Mouse (Mus musculus) kidney, postnatal 0 days (tissue): ENCODE results near the gene Msantd1. TPM values are rescaled to one million over a fixed set of nuclear protein-coding genes. Genes with fewer than 3 reads are reported as not detected.
A peak's percentile ranks its signal among the peaks of the same experiment; 100 is the strongest.

ENCODE experiments used
- ATAC-seq: fragments of 200-750 bp; cut with Nextera tagmentation; replicated peaks from 2 replicates; pipeline ENCODE4 v1.8.0; 2017; ENCODE audit warnings: low read depth, moderate number of reproducible peaks, moderate TSS enrichment, moderate library complexity; ENCODE audit not compliant: low FRiP score
- DNase-seq: peaks from one replicate; pipeline ENCODE4 v3.0.0-alpha.2; 2016; ENCODE audit warnings: low spot score
- H3K27ac ChIP-seq: fragments of 300-500 bp; sonication (generic); 2 replicates; pipeline ENCODE4 v1.5.1; 2014; ENCODE audit warnings: mild to moderate bottlenecking
- H3K27me3 ChIP-seq: fragments of 300-500 bp; sonication (generic); 2 replicates; pipeline ENCODE4 v1.6.1; 2014; ENCODE audit warnings: low read length, mixed read lengths; ENCODE audit not compliant: insufficient read depth
- H3K36me3 ChIP-seq: fragments of 300-500 bp; sonication (generic); 2 replicates; pipeline ENCODE4 v1.6.1; 2014; ENCODE audit warnings: low read length, mixed read lengths; ENCODE audit not compliant: insufficient read depth
- H3K4me1 ChIP-seq: fragments of 300-500 bp; sonication (generic); replicated peaks from 2 replicates; pipeline ENCODE4 v1.6.1; 2014; ENCODE audit warnings: antibody characterized with exemption, low read length, mixed read lengths; ENCODE audit not compliant: insufficient read depth
- H3K4me2 ChIP-seq: fragments of 300-500 bp; sonication (generic); 2 replicates; pipeline ENCODE4 v1.6.1; 2014; ENCODE audit warnings: mild to moderate bottlenecking, low read length, moderate library complexity, mixed read lengths
- H3K4me3 ChIP-seq: fragments of 300-500 bp; sonication (generic); replicated peaks from 2 replicates; pipeline ENCODE4 v1.5.1; 2014; ENCODE audit warnings: low read depth, low read length
- H3K9ac ChIP-seq: fragments of 300-500 bp; sonication (generic); 2 replicates; pipeline ENCODE4 v1.6.1; 2014; ENCODE audit warnings: low read depth, low read length
- H3K9me3 ChIP-seq: fragments of 300-500 bp; sonication (generic); replicated peaks from 2 replicates; pipeline ENCODE4 v1.6.1; 2016; ENCODE audit warnings: low read length, inconsistent platforms, mixed read lengths
- CTCF ChIP-seq: IDR thresholded peaks from 2 replicates; pipeline ENCODE4 v1.5.1; 2016; ENCODE audit warnings: antibody characterized with exemption, low read depth, mild to moderate bottlenecking, moderate library complexity
- WGBS: fragments of 180-500 bp; shearing (Covaris S2); extraction: QIAGEN DNeasy Blood & Tissue Kit; methylation state at CpG from one replicate; pipeline ENCODE4 v1.1.7; 2014; 5-methylcytosine and 5-hydroxymethylcytosine counted together
- polyA plus RNA-seq: library from polyadenylated mRNA; unstranded; fragments of >200 nt; fragmentation: Nextera tagmentation; extraction: Ambion mirVana; gene quantifications from 2 replicates; pipeline ENCODE4 v1.2.1, GENCODE M21; 2015

Gene Msantd1
- polyA plus RNA-seq, 1 experiment from 2014 or later, result 0.25 TPM

DNA sequence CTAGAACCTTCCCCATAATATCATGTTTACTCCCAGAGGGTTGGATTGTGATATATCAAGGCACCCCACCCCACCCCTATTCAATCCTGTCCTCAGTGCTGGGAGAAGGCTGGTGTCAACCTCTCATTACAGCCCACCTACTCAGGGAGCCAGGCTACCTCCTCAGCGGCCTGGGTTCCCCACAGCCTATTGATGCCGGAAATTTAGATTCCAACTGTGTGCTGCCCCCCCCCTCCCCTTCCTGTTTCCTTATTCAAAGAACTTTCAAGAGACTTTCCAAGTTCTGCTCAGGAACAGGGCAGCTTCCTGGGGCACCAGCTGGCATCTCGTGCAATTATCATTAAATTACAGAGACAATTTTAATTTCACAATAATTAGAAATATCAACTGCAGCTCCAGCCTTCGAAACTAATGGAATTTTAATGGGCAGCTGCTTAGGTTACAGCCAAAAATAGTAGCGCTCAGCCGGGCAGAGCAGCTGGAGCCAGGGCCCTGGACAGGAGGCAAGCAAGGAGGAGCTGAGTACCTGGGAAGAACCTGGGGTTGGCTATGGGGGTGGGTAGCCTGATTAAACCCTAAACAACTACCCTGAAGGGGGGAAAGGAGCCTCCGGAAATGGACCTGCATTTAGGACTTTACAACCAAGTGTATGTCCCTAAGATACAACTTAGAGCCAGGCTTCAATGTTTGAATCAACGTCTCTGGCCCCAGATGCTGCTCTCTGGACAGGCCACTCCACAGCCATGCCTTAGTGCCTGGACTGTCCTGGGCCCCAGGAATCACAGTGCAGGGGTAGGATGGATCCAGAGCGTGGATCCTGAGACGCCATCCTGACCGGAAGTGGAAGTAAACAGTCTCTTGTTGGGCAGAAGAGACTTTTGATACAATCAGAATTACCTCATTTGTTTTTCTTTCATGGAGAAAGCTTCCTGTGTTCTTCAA is 24.0 kb downstream of the Msantd1 start:
- no peak for TF ChIP-seq CTCF
- Histone ChIP-seq H3K4me3 (no peak overlapping the region), H3K36me3 (no peaks in the 10 kb centered on the region), H3K9ac (no peak overlapping the region), H3K27me3 (no peaks in the 10 kb centered on the region), H3K4me2 (no peak overlapping the region), H3K9me3 (no peaks in the 10 kb centered on the region), H3K4me1 (peaks cover 15% of the 10 kb centered on the region; the same call in 1 of the 2 replicates), H3K27ac (peak overlapping the region; percentile 84)
- WGBS, result 27% methylated on average over 11 of the region's 11 CpGs
- ATAC-seq (0 out of 2 replicates have a peak, but pooled peaks have one; percentile 27), DNase-seq (peak; percentile 39)

DNA sequence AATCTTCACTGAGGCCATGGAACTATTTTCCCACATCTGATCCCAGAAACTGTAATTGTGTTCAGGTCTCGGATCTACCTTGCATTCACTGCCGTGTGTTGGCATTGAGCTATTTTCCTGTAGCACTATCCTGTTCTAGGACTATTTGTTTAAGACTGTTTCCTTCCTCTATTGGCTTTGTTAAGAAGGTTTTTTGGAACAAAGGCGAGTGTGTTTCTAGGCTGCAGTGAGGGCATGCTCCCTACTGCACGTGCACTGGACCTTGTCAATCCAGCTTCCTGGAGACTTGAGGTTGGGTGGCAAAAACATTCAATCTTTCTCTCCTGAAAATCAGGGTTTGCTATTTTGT is 24.6 kb downstream of the Msantd1 start:
- WGBS, result 27% methylated on average over 4 of the region's 4 CpGs
- Histone ChIP-seq H3K9ac (no peak overlapping the region), H3K27me3 (no peaks in the 10 kb centered on the region), H3K27ac (peak overlapping the region; percentile 84), H3K9me3 (no peaks in the 10 kb centered on the region), H3K4me1 (peaks cover 15% of the 10 kb centered on the region; the same call in 1 of the 2 replicates), H3K4me3 (no peak overlapping the region), H3K4me2 (no peak overlapping the region), H3K36me3 (no peaks in the 10 kb centered on the region)
- ATAC-seq (0 out of 2 replicates have a peak, but pooled peaks have one; percentile 29), DNase-seq (peak; percentile 63)
- no peak for TF ChIP-seq CTCF

DNA sequence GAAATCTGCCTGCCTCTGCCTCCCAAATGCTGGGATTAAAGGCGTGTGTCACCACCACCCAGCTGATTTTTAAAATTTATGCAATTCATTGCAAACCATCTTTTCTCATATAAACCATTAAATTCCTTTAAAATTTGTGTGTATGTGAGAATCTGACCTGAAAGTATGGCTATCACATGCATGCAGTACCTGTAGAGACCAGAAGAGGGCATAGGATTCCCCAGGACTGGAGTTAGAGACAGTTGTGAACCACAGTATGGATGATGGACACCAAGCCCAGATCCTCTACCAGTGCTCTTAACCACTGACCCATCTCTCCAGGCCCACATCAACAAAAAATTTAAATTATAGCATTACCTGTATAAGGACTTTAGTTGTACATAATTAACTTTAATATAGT is 25.6 kb downstream of the Msantd1 start:
- ATAC-seq (no peak), DNase-seq (peak; percentile 19)
- Histone ChIP-seq H3K4me1 (peaks cover 15% of the 10 kb centered on the region; the same call in 1 of the 2 replicates), H3K27me3 (no peaks in the 10 kb centered on the region), H3K36me3 (no peaks in the 10 kb centered on the region), H3K4me3 (no peak overlapping the region), H3K9ac (no peak overlapping the region), H3K4me2 (no peak overlapping the region), H3K9me3 (no peaks in the 10 kb centered on the region), H3K27ac (no peak overlapping the region)
- whole genome bisulfite sequencing, result 93% methylated on average over 1 of the region's 1 CpGs
- TF ChIP-seq CTCF, result peak; percentile 58

DNA sequence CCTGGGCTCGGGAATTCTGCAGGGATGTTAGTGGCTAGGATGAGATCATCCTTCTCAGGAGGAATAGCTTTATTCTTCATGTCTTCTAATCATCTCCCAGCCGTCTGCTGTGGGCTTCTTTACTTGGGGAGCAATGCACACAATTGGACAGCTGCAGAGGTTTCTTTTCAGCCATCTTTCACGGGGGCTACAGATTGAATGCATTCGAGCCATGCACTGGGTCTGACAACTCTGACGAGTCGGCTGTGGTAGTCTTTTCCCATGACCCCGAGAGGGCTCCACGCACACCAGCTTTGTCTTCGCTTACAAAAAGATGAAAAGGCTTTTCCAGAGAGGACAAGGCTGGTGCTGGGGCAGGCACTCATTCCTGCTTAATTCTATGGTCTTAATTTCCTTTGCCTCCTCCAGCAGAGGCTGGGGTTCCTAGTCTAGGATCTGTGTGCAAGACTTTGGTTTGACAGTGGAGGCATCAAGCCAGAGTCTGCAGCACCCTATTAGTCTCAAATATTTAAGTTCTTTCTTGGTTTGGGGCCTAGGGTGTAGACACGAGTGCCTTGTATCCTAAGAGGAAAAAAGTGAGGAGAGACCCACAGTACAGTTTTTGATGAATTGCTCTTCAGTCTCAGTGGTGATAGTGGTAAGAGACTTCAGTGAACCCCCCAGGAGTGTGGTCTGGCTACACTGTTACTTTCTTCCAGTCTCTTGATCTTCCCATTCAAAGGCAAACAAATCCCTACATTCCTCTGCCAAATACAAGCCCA is 34.1 kb downstream of the Msantd1 start:
- no peak for TF ChIP-seq CTCF
- H3K4me1 ChIP-seq, result no peaks in the 10 kb centered on the region
- no peak for DNase-seq
- no peak overlapping the region for H3K4me2 ChIP-seq
- no peaks in the 10 kb centered on the region for H3K36me3 ChIP-seq
- 61% methylated on average over 10 of the region's 10 CpGs for WGBS
- no peak for ATAC-seq
- no peak overlapping the region for H3K9ac ChIP-seq
- H3K27me3 ChIP-seq, result no peaks in the 10 kb centered on the region
- H3K27ac ChIP-seq, result no peak overlapping the region
- H3K4me3 ChIP-seq, result no peak overlapping the region
- H3K9me3 ChIP-seq, result no peaks in the 10 kb centered on the region

DNA sequence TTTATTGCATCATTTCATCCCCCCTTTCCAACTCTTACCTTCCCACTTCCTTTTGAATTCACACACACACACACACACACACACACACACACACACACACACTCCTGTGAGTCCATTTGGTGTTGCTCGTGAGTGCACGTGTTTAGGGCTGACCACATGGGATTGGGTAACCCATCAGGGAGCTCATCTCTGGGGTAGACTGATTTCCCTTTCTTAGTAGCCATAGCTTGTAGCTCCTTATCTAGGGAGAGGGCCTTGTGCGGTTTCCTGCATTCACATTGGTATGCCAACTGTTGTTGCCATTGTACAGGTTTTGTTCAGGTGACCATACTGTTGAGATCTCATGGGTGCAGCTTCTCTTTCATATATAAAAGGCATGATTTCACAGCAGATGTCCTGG is 35.6 kb downstream of the Msantd1 start:
- Histone ChIP-seq H3K4me3 (no peak overlapping the region), H3K27me3 (no peaks in the 10 kb centered on the region), H3K4me1 (peaks cover 3% of the 10 kb centered on the region; the same call in 1 of the 2 replicates), H3K4me2 (no peak overlapping the region), H3K27ac (no peak overlapping the region), H3K9ac (no peak overlapping the region), H3K36me3 (no peaks in the 10 kb centered on the region), H3K9me3 (no peaks in the 10 kb centered on the region)
- ATAC-seq (no peak), DNase-seq (no peak)
- WGBS, result 83% methylated on average over 3 of the region's 3 CpGs
- TF ChIP-seq CTCF, result no peak
